Mouse (Mus musculus): ENCODE data around the gene Tpm1.

The Tpm1 gene

GRCm38 (mm10) chr9:66978468-66978867 is 70.7 kb downstream of the Tpm1 start:
- no peak for DNase-seq

DNA sequence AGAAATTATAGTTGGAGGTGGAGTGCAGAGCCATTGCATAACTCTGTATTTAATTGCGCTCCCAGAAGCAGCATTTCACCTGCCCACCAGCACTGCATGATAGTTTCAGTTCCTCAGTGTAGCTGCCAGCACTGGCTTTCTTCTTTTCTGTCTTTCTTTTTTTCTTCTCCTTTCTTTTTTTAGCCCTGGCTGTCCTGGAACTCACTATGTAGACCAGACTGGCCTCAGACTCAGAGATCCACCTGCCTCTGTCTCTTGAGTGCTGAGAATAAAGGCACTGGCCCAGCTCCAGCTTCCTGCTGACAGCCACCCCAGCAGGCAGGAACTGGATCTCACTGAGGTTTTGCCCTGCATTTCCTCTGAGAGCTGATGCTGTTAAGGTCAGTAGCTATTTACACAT is 71.2 kb downstream of the Tpm1 start:
- peak; percentile 18 for DNase-seq

- no peak for DNase-seq
These were observed 72.1 kb downstream of the Tpm1 start for GRCm38 (mm10) chr9:66977121-66977520.

DNA sequence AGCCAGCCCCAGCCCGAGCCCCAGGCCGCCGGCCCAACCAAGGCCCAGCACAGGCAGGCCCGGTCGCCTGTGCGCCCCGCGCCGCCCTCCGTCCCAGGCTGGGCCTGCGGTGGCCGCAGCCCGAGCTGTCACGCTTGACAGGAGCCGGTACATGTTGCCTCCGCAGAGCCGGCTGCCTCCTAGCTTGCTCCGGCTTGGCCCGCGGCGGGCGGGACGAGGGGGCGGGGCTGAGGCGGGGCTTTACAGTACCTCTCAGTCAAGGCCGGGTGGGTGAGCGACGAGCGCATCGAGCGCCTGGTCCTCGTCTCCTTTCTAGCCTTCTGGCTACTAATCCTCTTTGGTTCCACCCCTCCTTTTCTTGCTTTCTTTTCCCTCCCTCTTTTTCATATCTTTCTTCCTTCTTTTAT is 74.0 kb downstream of the Tpm1 start, which contains the start of gene Lactb:
Gene Lactb, minus strand, starts transcription at position 246 of the 407 bp plus-strand sequence.
- DNase-seq = peak; percentile 96

- peak; percentile 77 for DNase-seq
These were observed 74.4 kb downstream of the Tpm1 start for GRCm38 (mm10) chr9:66974721-66975225.
